Mouse (Mus musculus): ENCODE results near the gene N4bp2l1. TPM values are rescaled to one million over a fixed set of nuclear protein-coding genes. Genes with fewer than 3 reads are reported as not detected.
"Not testable (repeated sequence)": the region's sequence is repeated elsewhere in the genome, so short reads cannot be mapped to it uniquely, and the experiment has no call there.

N4bp2l1 gene
- polyA plus RNA-seq (2012) = 0.91 and 1.8 TPM in 2 replicates

- no peak for TF ChIP-seq TAL1 (IDR thresholded peaks at IDR 0.05; ENCODE audit: low read length)
- no peak for TF ChIP-seq GATA1 (IDR thresholded peaks at IDR 0.05; ENCODE audit: low read length)
- H3K36me3 ChIP-seq (ENCODE audit: control insufficient read depth) = peaks cover 1% of the 10 kb centered on the region
- no peaks in the 10 kb centered on the region for H3K9me3 ChIP-seq (ENCODE audit: control insufficient read depth, low read length)
- H3K4me3 ChIP-seq (replicated peaks) = no peak within 1 kb of the TSS
- H3K4me1 ChIP-seq (ENCODE audit: control insufficient read depth) = peaks cover 62% of the 10 kb centered on the region
- H3K27me3 ChIP-seq (ENCODE audit: control insufficient read depth) = peaks cover 9% of the 10 kb centered on the region
Measured at GRCm38 (mm10) chr5:150597088-150597487, at the start of gene N4bp2l1. Gene N4bp2l1, minus strand, starts transcription at chr5:150597188.

DNA sequence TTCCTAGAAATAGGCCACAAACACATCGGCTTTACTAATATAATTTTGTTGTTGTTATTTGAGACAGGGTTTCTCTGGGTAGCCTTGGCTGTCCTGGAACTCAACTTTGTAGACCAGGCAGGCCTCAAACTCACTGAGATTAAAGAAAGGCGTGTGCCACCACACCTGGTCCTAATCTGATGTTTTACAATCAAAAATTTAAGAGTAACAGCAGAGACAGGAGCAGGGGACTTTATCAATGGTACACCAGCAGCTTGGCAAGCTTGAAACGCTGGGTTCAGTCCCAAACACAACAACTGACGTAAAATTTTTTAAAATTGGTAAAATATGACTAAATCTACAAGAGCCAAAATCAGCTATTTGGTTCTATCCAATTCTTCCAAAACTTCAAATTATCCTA lies 47.9 kb upstream of the N4bp2l1 start:
- Histone ChIP-seq H3K9me3 (ENCODE audit: control insufficient read depth, low read length) (no peaks in the 10 kb centered on the region), H3K36me3 (ENCODE audit: control insufficient read depth) (peaks cover 94% of the 10 kb centered on the region), H3K4me1 (ENCODE audit: control insufficient read depth) (peaks cover 44% of the 10 kb centered on the region), H3K4me3 (replicated peaks) (no peak overlapping the region), H3K27me3 (ENCODE audit: control insufficient read depth) (no peaks in the 10 kb centered on the region)
- TF ChIP-seq TAL1 (IDR thresholded peaks at IDR 0.05; ENCODE audit: low read length) = no peak

DNA sequence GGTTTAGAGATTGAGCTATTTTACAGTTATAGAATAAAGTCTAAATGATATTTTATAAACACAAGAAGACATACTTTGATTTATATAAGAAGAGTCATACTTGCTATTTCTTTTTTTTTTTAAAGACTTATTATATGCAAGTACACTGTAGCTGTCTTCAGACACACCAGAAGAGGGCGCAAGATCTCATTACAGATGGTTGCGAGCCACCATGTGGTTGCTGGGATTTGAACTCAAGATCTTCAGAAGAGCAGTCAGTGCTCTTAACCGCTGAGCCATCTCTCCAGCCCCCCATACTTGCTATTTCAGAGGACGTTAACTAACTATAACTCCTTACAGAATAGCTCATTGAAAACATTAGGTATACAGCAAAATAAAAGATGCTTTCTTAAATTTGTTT lies 46.4 kb upstream of the N4bp2l1 start:
- H3K9me3 ChIP-seq (ENCODE audit: control insufficient read depth, low read length); H3K27me3 ChIP-seq (ENCODE audit: control insufficient read depth); H3K4me3 ChIP-seq (replicated peaks): not testable (repeated sequence)
- H3K36me3 ChIP-seq (ENCODE audit: control insufficient read depth) = peaks cover 93% of the 10 kb centered on the region
- peaks cover 44% of the 10 kb centered on the region for H3K4me1 ChIP-seq (ENCODE audit: control insufficient read depth)

DNA sequence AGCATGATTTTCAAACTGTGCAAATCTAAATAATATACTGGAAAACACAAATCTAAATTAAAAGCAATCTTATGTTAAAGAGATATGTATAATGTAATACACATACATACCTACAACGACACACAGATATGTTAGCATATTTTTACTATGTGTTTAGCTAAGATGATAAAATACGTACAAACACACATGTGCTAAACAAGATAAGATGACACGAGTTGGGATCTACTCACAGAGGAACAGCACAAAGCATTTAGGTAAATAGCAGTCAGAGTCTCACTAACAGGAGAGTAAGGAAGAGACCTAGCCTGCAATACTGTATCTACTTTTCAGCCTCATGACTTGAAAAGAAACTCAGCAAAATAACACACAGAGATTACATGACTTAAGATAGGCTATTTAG lies 44.5 kb upstream of the N4bp2l1 start:
- H3K9me3 ChIP-seq (ENCODE audit: control insufficient read depth, low read length) = no peaks in the 10 kb centered on the region
- TF ChIP-seq TAL1 (IDR thresholded peaks at IDR 0.05; ENCODE audit: low read length) = no peak; the same call in 2 of the 3 replicates
- TF ChIP-seq GATA1 (IDR thresholded peaks at IDR 0.05; ENCODE audit: low read length) = peak; percentile 39; the same call in 1 of the 2 replicates
- H3K27me3 ChIP-seq (ENCODE audit: control insufficient read depth) = no peaks in the 10 kb centered on the region
- peaks cover 44% of the 10 kb centered on the region for H3K4me1 ChIP-seq (ENCODE audit: control insufficient read depth)
- peaks cover 93% of the 10 kb centered on the region for H3K36me3 ChIP-seq (ENCODE audit: control insufficient read depth)
- H3K4me3 ChIP-seq (replicated peaks) = no peak overlapping the region

GRCm38 (mm10) chr5:150629692-150630091 lies 32.7 kb upstream of the N4bp2l1 start:
- H3K36me3 ChIP-seq (ENCODE audit: control insufficient read depth) = peaks cover 53% of the 10 kb centered on the region
- H3K4me3 ChIP-seq (replicated peaks) = no peak overlapping the region
- TF ChIP-seq GATA1 (IDR thresholded peaks at IDR 0.05; ENCODE audit: low read length) (no peak), TAL1 (IDR thresholded peaks at IDR 0.05; ENCODE audit: low read length) (no peak)
- no peaks in the 10 kb centered on the region for H3K4me1 ChIP-seq (ENCODE audit: control insufficient read depth)
- no peaks in the 10 kb centered on the region for H3K27me3 ChIP-seq (ENCODE audit: control insufficient read depth)
- no peaks in the 10 kb centered on the region for H3K9me3 ChIP-seq (ENCODE audit: control insufficient read depth, low read length)

- H3K9me3 ChIP-seq (ENCODE audit: control insufficient read depth, low read length) = no peaks in the 10 kb centered on the region
- no peaks in the 10 kb centered on the region for H3K27me3 ChIP-seq (ENCODE audit: control insufficient read depth)
- no peaks in the 10 kb centered on the region for H3K4me1 ChIP-seq (ENCODE audit: control insufficient read depth)
- H3K4me3 ChIP-seq (replicated peaks) = no peak overlapping the region
- H3K36me3 ChIP-seq (ENCODE audit: control insufficient read depth) = peaks cover 52% of the 10 kb centered on the region
- TF ChIP-seq GATA1 (IDR thresholded peaks at IDR 0.05; ENCODE audit: low read length) = no peak
- no peak for TF ChIP-seq TAL1 (IDR thresholded peaks at IDR 0.05; ENCODE audit: low read length)
Measured at GRCm38 (mm10) chr5:150629272-150629671, 32.3 kb upstream of the N4bp2l1 start.

- no peaks in the 10 kb centered on the region for H3K9me3 ChIP-seq (ENCODE audit: control insufficient read depth, low read length)
- no peaks in the 10 kb centered on the region for H3K4me1 ChIP-seq (ENCODE audit: control insufficient read depth)
- no peak for TF ChIP-seq TAL1 (IDR thresholded peaks at IDR 0.05; ENCODE audit: low read length)
- TF ChIP-seq GATA1 (IDR thresholded peaks at IDR 0.05; ENCODE audit: low read length) = no peak
Measured at GRCm38 (mm10) chr5:150625528-150625927, 28.5 kb upstream of the N4bp2l1 start.

GRCm38 (mm10) chr5:150622792-150623191 lies 25.8 kb upstream of the N4bp2l1 start:
- TF ChIP-seq TAL1 (IDR thresholded peaks at IDR 0.05; ENCODE audit: low read length) (no peak), GATA1 (IDR thresholded peaks at IDR 0.05; ENCODE audit: low read length) (no peak)
- H3K27me3 ChIP-seq (ENCODE audit: control insufficient read depth) = no peaks in the 10 kb centered on the region

More at GRCm38 (mm10) chr5:150625528-150625927, 28.5 kb upstream of the N4bp2l1 start:
- Histone ChIP-seq H3K4me3 (replicated peaks) (no peak overlapping the region), H3K27me3 (ENCODE audit: control insufficient read depth) (no peaks in the 10 kb centered on the region), H3K36me3 (ENCODE audit: control insufficient read depth) (peaks cover 35% of the 10 kb centered on the region)

DNA sequence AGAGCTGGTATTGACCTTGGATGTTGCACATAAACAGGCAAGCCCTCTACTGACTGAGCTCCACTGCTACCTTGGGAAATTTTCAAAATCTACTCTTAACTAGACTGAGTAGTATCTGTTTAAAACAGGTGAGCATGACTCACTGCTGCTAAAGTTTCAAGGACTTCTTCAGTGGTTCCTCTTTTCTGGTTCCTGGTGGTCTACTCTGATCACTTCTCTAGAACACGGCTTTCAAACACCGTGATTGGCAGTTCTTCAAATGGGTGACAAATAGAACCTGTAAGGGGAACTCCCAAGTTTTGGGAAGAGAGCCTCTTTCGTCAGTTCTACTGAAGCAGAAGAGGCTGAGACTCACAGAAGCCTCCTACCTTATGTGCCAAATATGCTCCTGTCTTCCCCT lies 24.6 kb upstream of the N4bp2l1 start:
- TF ChIP-seq GATA1 (IDR thresholded peaks at IDR 0.05; ENCODE audit: low read length) (no peak), TAL1 (IDR thresholded peaks at IDR 0.05; ENCODE audit: low read length) (no peak)
- H3K4me1 ChIP-seq (ENCODE audit: control insufficient read depth) = no peaks in the 10 kb centered on the region
- H3K36me3 ChIP-seq (ENCODE audit: control insufficient read depth) = peaks cover 14% of the 10 kb centered on the region
- no peaks in the 10 kb centered on the region for H3K9me3 ChIP-seq (ENCODE audit: control insufficient read depth, low read length)
- no peaks in the 10 kb centered on the region for H3K27me3 ChIP-seq (ENCODE audit: control insufficient read depth)
- no peak overlapping the region for H3K4me3 ChIP-seq (replicated peaks)

More at GRCm38 (mm10) chr5:150622792-150623191, 25.8 kb upstream of the N4bp2l1 start:
- peaks cover 21% of the 10 kb centered on the region for H3K36me3 ChIP-seq (ENCODE audit: control insufficient read depth)
- no peaks in the 10 kb centered on the region for H3K4me1 ChIP-seq (ENCODE audit: control insufficient read depth)
- H3K4me3 ChIP-seq (replicated peaks) = no peak overlapping the region
- no peaks in the 10 kb centered on the region for H3K9me3 ChIP-seq (ENCODE audit: control insufficient read depth, low read length)

- Histone ChIP-seq H3K4me3 (replicated peaks) (no peak overlapping the region), H3K27me3 (ENCODE audit: control insufficient read depth) (no peaks in the 10 kb centered on the region), H3K9me3 (ENCODE audit: control insufficient read depth, low read length) (no peaks in the 10 kb centered on the region), H3K36me3 (ENCODE audit: control insufficient read depth) (peaks cover 14% of the 10 kb centered on the region), H3K4me1 (ENCODE audit: control insufficient read depth) (no peaks in the 10 kb centered on the region)
- TF ChIP-seq GATA1 (IDR thresholded peaks at IDR 0.05; ENCODE audit: low read length) = no peak
- no peak for TF ChIP-seq TAL1 (IDR thresholded peaks at IDR 0.05; ENCODE audit: low read length)
Measured at GRCm38 (mm10) chr5:150620588-150621135, 23.7 kb upstream of the N4bp2l1 start.
